Mouse (Mus musculus) lung, adult 2 months (tissue): ENCODE results near the gene Pdf. TPM values are rescaled to one million over a fixed set of nuclear protein-coding genes. Genes with fewer than 3 reads are reported as not detected.

ENCODE experiments used
- DNase-seq: peaks from one replicate; pipeline ENCODE4 v3.0.0; 2022
- H3K4me1 ChIP-seq: fragments of 200-500 bp; 2 replicates; pipeline ENCODE4 v1.6.1; 2011; ENCODE audit warnings: low read length; ENCODE audit not compliant: control insufficient read depth, insufficient read depth
- H3K4me3 ChIP-seq: fragments of 200-500 bp; replicated peaks from 2 replicates; pipeline ENCODE3; 2011; ENCODE audit warnings: low read depth, mild to moderate bottlenecking, control low read depth, low read length; ENCODE audit errors: extremely low read depth
- CTCF ChIP-seq: fragments of 200-500 bp; IDR thresholded peaks from 2 replicates; pipeline ENCODE4 v1.5.1; 2011; ENCODE audit warnings: mild to moderate bottlenecking, low read length, control low read depth; ENCODE audit not compliant: insufficient read depth
- POLR2A ChIP-seq: fragments of 200-500 bp; IDR thresholded peaks from 2 replicates; pipeline ENCODE4 v1.6.1; 2011; ENCODE audit warnings: low read depth, mild to moderate bottlenecking, control low read depth, low read length, borderline replicate concordance; ENCODE audit errors: extremely low read depth
- WGBS: fragments of 180-500 bp; shearing (Covaris S2); methylation state at CpG from one replicate; pipeline ENCODE4 v1.1.7; 2018; 5-methylcytosine and 5-hydroxymethylcytosine counted together
- polyA plus RNA-seq: library from polyadenylated mRNA; depleted of rRNA; stranded (reverse); fragments of >200 nt; gene quantifications from 2 replicates; pipeline ENCODE4 v1.2.3, GENCODE M21; 2012; rRNA removed

The Pdf gene
- polyA plus RNA-seq: 30.2 and 54.6 TPM in 2 replicates

GRCm38 (mm10) chr8:107048061-107048941 lies at the start of gene Pdf:
TSS of gene Pdf (minus strand) at chr8:107048614.
- H3K4me3 ChIP-seq: peak within 1 kb of the TSS; percentile 95
- peaks cover 3% of the 10 kb centered on the region; the same call in 1 of the 2 replicates for H3K4me1 ChIP-seq
- WGBS: 1% methylated on average over 87 of the region's 87 CpGs
- TF ChIP-seq CTCF: no peak
- TF ChIP-seq POLR2A: peak; percentile 70; the same call in 1 of the 2 replicates
- DNase-seq: peak; percentile 79

- DNase-seq: peak; percentile 88
- Histone ChIP-seq H3K4me3 (peak within 1 kb of the TSS; percentile 72), H3K4me1 (peaks cover 3% of the 10 kb centered on the region)
- TF ChIP-seq POLR2A (peak; percentile 43; the same call in 1 of the 2 replicates), CTCF (no peak)
- 5% methylated on average over 34 of the region's 39 CpGs for WGBS
Observed at GRCm38 (mm10) chr8:107096366-107097036, 48.1 kb upstream of the Pdf start, which contains the start of gene Terf2. TSS of gene Terf2 (minus strand) at chr8:107096547.

GRCm38 (mm10) chr8:107095717-107096365 lies 47.4 kb upstream of the Pdf start:
- DNase-seq: no peak
- no peak for TF ChIP-seq POLR2A
- no peak for TF ChIP-seq CTCF
- Histone ChIP-seq H3K4me3 (peak overlapping the region; percentile 72), H3K4me1 (peaks cover 3% of the 10 kb centered on the region)
- 1% methylated on average over 48 of the region's 53 CpGs for WGBS

GRCm38 (mm10) chr8:107090531-107090930 lies 42.1 kb upstream of the Pdf start:
- TF ChIP-seq POLR2A (no peak), CTCF (no peak)
- Histone ChIP-seq H3K4me1 (no peaks in the 10 kb centered on the region), H3K4me3 (no peak overlapping the region)
- 93% methylated on average over 7 of the region's 7 CpGs for WGBS
- no peak for DNase-seq

- 94% methylated on average over 5 of the region's 5 CpGs for WGBS
- no peaks in the 10 kb centered on the region for H3K4me1 ChIP-seq
- TF ChIP-seq POLR2A: no peak
- TF ChIP-seq CTCF: no peak
- no peak for DNase-seq
- H3K4me3 ChIP-seq: no peak overlapping the region
Observed at GRCm38 (mm10) chr8:107088526-107089063, 40.2 kb upstream of the Pdf start.

- Histone ChIP-seq H3K4me1 (no peaks in the 10 kb centered on the region), H3K4me3 (no peak overlapping the region)
- 96% methylated on average over 5 of the region's 5 CpGs for WGBS
- no peak for TF ChIP-seq POLR2A
- no peak for TF ChIP-seq CTCF
- DNase-seq: no peak
Observed at GRCm38 (mm10) chr8:107086018-107086417, 37.6 kb upstream of the Pdf start.

- WGBS: 97% methylated on average over 17 of the region's 17 CpGs
- no peak for DNase-seq
Observed at GRCm38 (mm10) chr8:107085358-107085757, 36.9 kb upstream of the Pdf start.

GRCm38 (mm10) chr8:107076239-107076888 lies 27.9 kb upstream of the Pdf start:
- WGBS: 85% methylated on average over 7 of the region's 7 CpGs
- DNase-seq: no peak

More at GRCm38 (mm10) chr8:107085358-107085757, 36.9 kb upstream of the Pdf start:
- Histone ChIP-seq H3K4me1 (no peaks in the 10 kb centered on the region), H3K4me3 (no peak overlapping the region)
- no peak for TF ChIP-seq POLR2A
- peak; percentile 44 for TF ChIP-seq CTCF

More at GRCm38 (mm10) chr8:107076239-107076888, 27.9 kb upstream of the Pdf start:
- Histone ChIP-seq H3K4me3 (no peak overlapping the region), H3K4me1 (no peaks in the 10 kb centered on the region)
- TF ChIP-seq CTCF (no peak), POLR2A (no peak)
